Mouse (Mus musculus): ENCODE data around the gene Cdc14b. TPM values are rescaled to one million over a fixed set of nuclear protein-coding genes. Genes with fewer than 3 reads are reported as not detected.

Cdc14b gene
- polyA plus RNA-seq, 1 experiment from 2014 or later: 22.5 TPM

DNA sequence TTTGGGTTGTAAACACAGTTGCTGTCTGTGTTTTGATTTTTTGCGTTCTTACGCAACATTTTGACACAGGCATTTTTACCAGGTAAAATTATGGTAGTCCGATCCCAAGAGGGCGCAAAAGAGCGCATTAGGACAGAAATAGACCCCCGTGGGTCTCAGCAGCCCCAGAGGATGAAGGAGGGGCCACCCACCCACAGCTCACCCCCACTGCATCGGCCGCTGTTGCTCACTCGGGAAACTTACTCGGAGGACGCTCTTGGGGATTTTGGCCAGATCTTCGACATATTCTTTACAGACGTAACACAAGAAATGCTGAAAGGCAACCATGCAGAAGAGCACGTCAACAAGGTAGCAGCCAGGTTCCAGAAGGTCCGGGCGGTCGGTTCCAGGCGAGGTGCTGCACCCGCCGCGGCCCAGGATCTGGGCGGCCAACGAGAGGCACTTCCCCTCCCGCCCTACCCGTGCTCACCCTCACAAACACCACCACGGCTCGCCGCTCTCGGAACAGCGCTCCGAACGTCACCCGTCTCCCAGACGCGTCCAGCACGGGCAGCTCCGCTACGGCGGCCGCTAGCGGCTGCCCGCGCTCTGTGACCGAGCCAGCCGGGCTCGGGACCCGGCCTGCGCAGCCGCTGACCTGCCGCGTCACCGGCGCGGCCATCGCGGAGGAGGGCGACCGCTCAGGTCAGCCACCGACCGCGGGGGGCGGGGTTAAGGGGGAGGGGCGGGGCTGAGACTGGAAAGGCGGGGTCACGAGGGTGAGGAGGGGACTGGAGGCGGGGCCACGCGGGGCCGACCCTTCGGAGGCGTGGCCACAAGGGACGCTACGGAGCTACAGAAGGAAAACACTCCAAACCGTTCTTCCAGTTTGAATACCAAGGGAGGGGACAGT is 37.2 kb upstream of the Cdc14b start, which contains the start of gene Aaed1:
Gene Aaed1, minus strand, starts transcription at position 687 of the 892 bp plus-strand sequence.
- Histone ChIP-seq H3K27ac (ENCODE audit: low read length) (peak within 1 kb of the TSS; percentile 90), H3K4me2 (ENCODE audit: low read depth, low read length) (peak within 1 kb of the TSS; percentile 50), H3K9ac (ENCODE audit: low read depth, low read length) (peak within 1 kb of the TSS; percentile 73), H3K27me3 (replicated peaks; ENCODE audit: control insufficient read depth, insufficient read depth, low read length) (no peaks in the 10 kb centered on the region), H3K4me3 (ENCODE audit: low read length) (peak within 1 kb of the TSS; percentile 68), H3K9me3 (ENCODE audit: control insufficient read depth, low read length) (no peaks in the 10 kb centered on the region), H3K4me1 (ENCODE audit: control insufficient read depth, insufficient read depth, low read length) (peaks cover 23% of the 10 kb centered on the region), H3K36me3 (ENCODE audit: control insufficient read depth, insufficient read depth, low read length) (peaks cover 2% of the 10 kb centered on the region; the same call in 1 of the 2 replicates)
- ATAC-seq: peak; percentile 95
- under 1% methylated on average over 69 of the region's 74 CpGs for WGBS

GRCm38 (mm10) chr13:64311266-64311665 is 36.2 kb upstream of the Cdc14b start:
- H3K4me1 ChIP-seq (ENCODE audit: control insufficient read depth, insufficient read depth, low read length): peaks cover 23% of the 10 kb centered on the region
- no peak overlapping the region for H3K9ac ChIP-seq (ENCODE audit: low read depth, low read length)
- no peaks in the 10 kb centered on the region for H3K9me3 ChIP-seq (ENCODE audit: control insufficient read depth, low read length)
- H3K27ac ChIP-seq (ENCODE audit: low read length): no peak overlapping the region
- H3K27me3 ChIP-seq (replicated peaks; ENCODE audit: control insufficient read depth, insufficient read depth, low read length): no peaks in the 10 kb centered on the region
- no peak for ATAC-seq
- H3K4me2 ChIP-seq (ENCODE audit: low read depth, low read length): peak overlapping the region; percentile 50
- H3K4me3 ChIP-seq (ENCODE audit: low read length): peak overlapping the region; percentile 68
- H3K36me3 ChIP-seq (ENCODE audit: control insufficient read depth, insufficient read depth, low read length): peaks cover 5% of the 10 kb centered on the region; the same call in 1 of the 2 replicates
- 47% methylated on average over 1 of the region's 1 CpGs for WGBS

DNA sequence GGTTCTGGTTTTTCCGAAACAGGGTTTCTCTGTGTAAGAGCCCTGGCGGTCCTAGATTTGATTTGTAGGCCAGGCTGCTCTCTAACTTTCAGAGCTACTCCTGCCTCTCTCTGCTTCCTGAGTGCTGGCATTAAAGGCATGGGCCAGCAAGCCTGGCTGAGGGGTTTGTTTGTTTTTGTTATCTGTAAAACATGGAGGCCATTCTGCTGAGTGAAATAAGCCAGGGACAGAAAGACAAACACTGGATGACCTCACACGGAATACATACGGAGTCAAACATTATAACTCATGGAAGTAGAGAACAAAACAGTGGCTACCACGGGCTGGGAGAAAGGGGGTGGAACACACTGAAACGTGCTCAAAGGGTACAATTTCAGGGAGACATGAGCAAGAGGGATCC is 35.5 kb upstream of the Cdc14b start:
- peaks cover 5% of the 10 kb centered on the region; the same call in 1 of the 2 replicates for H3K36me3 ChIP-seq (ENCODE audit: control insufficient read depth, insufficient read depth, low read length)
- no peaks in the 10 kb centered on the region for H3K9me3 ChIP-seq (ENCODE audit: control insufficient read depth, low read length)
- H3K4me3 ChIP-seq (ENCODE audit: low read length): no peak overlapping the region
- peaks cover 23% of the 10 kb centered on the region for H3K4me1 ChIP-seq (ENCODE audit: control insufficient read depth, insufficient read depth, low read length)
- H3K27me3 ChIP-seq (replicated peaks; ENCODE audit: control insufficient read depth, insufficient read depth, low read length): no peaks in the 10 kb centered on the region
- peak overlapping the region; percentile 20 for H3K4me2 ChIP-seq (ENCODE audit: low read depth, low read length)
- WGBS: 23% methylated on average over 6 of the region's 6 CpGs
- no peak for ATAC-seq
- H3K9ac ChIP-seq (ENCODE audit: low read depth, low read length): peak overlapping the region; percentile 11; the same call in 1 of the 2 replicates
- H3K27ac ChIP-seq (ENCODE audit: low read length): peak overlapping the region; percentile 19; the same call in 1 of the 2 replicates

DNA sequence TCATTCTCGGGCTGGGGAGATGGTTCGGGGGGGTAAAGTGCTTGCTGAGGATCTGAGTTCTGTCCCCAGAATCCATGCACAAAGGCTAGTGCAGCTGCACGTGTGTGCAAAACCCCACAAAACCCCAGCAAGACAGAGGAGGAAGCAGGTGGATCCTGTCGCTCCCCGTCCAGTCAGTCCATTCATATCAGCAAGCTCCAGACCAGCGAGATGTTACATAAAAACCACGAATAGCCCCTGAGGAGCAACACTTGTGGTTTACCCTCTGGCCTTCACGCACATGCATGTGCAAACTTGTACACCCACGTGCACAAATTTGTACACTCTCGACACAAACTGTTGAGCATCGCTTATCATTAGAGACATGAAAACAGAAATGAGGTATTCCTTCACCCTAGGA is 34.8 kb upstream of the Cdc14b start:
- H3K36me3 ChIP-seq (ENCODE audit: control insufficient read depth, insufficient read depth, low read length): peaks cover 5% of the 10 kb centered on the region; the same call in 1 of the 2 replicates
- ATAC-seq: no peak
- no peaks in the 10 kb centered on the region for H3K9me3 ChIP-seq (ENCODE audit: control insufficient read depth, low read length)
- H3K4me1 ChIP-seq (ENCODE audit: control insufficient read depth, insufficient read depth, low read length): peaks cover 23% of the 10 kb centered on the region
- no peak overlapping the region for H3K9ac ChIP-seq (ENCODE audit: low read depth, low read length)
- no peak overlapping the region for H3K4me3 ChIP-seq (ENCODE audit: low read length)
- H3K27ac ChIP-seq (ENCODE audit: low read length): no peak overlapping the region
- no peaks in the 10 kb centered on the region for H3K27me3 ChIP-seq (replicated peaks; ENCODE audit: control insufficient read depth, insufficient read depth, low read length)
- no peak overlapping the region for H3K4me2 ChIP-seq (ENCODE audit: low read depth, low read length)
- 61% methylated on average over 11 of the region's 11 CpGs for whole genome bisulfite sequencing

DNA sequence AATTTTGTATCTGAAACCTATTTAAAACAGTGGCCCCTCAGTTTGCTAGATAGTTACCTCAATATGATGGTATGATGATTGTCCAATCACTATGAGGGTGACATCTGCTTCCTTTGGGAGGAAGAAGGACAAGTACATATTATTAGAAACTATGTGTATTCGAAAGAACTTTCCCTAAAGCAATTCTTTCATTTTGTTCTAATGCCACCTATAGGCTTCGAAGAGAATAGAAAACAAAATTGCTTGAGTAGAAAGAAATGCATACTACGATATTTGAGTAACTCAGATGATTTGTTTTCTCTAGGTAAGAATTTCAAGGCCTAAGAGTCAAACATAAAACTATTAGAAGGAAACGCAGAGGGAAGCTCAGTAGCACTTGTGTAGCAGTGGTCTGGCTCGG is 33.9 kb upstream of the Cdc14b start:
- WGBS: 56% methylated on average over 5 of the region's 5 CpGs
- Histone ChIP-seq H3K9ac (ENCODE audit: low read depth, low read length) (no peak overlapping the region), H3K4me3 (ENCODE audit: low read length) (no peak overlapping the region), H3K27me3 (replicated peaks; ENCODE audit: control insufficient read depth, insufficient read depth, low read length) (no peaks in the 10 kb centered on the region), H3K4me1 (ENCODE audit: control insufficient read depth, insufficient read depth, low read length) (peaks cover 23% of the 10 kb centered on the region), H3K27ac (ENCODE audit: low read length) (no peak overlapping the region), H3K4me2 (ENCODE audit: low read depth, low read length) (no peak overlapping the region), H3K36me3 (ENCODE audit: control insufficient read depth, insufficient read depth, low read length) (peaks cover 9% of the 10 kb centered on the region; the same call in 1 of the 2 replicates), H3K9me3 (ENCODE audit: control insufficient read depth, low read length) (no peaks in the 10 kb centered on the region)
- no peak for ATAC-seq

- WGBS: 92% methylated on average over 5 of the region's 5 CpGs
- Histone ChIP-seq H3K4me1 (ENCODE audit: control insufficient read depth, insufficient read depth, low read length) (peaks cover 20% of the 10 kb centered on the region), H3K4me3 (ENCODE audit: low read length) (no peak overlapping the region), H3K36me3 (ENCODE audit: control insufficient read depth, insufficient read depth, low read length) (peaks cover 9% of the 10 kb centered on the region; the same call in 1 of the 2 replicates), H3K9ac (ENCODE audit: low read depth, low read length) (no peak overlapping the region), H3K27ac (ENCODE audit: low read length) (no peak overlapping the region), H3K9me3 (ENCODE audit: control insufficient read depth, low read length) (no peaks in the 10 kb centered on the region), H3K4me2 (ENCODE audit: low read depth, low read length) (no peak overlapping the region), H3K27me3 (replicated peaks; ENCODE audit: control insufficient read depth, insufficient read depth, low read length) (no peaks in the 10 kb centered on the region)
- no peak for ATAC-seq
Observed at GRCm38 (mm10) chr13:64307508-64307907, 32.4 kb upstream of the Cdc14b start.

GRCm38 (mm10) chr13:64306078-64306477 is 31.0 kb upstream of the Cdc14b start:
- 75% methylated on average over 3 of the region's 3 CpGs for WGBS

DNA sequence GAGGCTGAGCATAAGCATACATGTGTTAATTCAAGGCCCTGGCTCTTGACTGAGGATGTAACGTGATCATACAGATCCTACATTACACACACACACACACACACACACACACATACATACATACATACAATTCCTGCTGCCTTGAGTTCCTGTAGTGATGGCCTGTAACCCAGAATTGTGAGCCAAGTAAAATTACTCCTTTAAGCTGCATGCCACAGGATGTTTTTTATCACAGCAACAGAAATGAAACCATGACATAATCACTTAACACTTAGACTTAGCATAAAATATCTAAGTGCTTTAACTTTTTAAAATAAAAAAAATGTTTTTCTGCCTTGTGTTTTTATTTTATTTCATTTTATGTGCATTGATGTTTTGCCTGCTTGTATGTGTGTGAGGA is 24.0 kb upstream of the Cdc14b start:
- Histone ChIP-seq H3K9ac (ENCODE audit: low read depth, low read length) (no peak overlapping the region), H3K27ac (ENCODE audit: low read length) (no peak overlapping the region), H3K4me2 (ENCODE audit: low read depth, low read length) (no peak overlapping the region), H3K4me3 (ENCODE audit: low read length) (no peak overlapping the region), H3K36me3 (ENCODE audit: control insufficient read depth, insufficient read depth, low read length) (no peaks in the 10 kb centered on the region), H3K9me3 (ENCODE audit: control insufficient read depth, low read length) (no peaks in the 10 kb centered on the region), H3K27me3 (replicated peaks; ENCODE audit: control insufficient read depth, insufficient read depth, low read length) (no peaks in the 10 kb centered on the region), H3K4me1 (ENCODE audit: control insufficient read depth, insufficient read depth, low read length) (no peaks in the 10 kb centered on the region)
- ATAC-seq: no peak
- WGBS: 90% methylated on average over 1 of the region's 1 CpGs

More at GRCm38 (mm10) chr13:64306078-64306477, 31.0 kb upstream of the Cdc14b start:
- Histone ChIP-seq H3K27me3 (replicated peaks; ENCODE audit: control insufficient read depth, insufficient read depth, low read length) (no peaks in the 10 kb centered on the region), H3K9ac (ENCODE audit: low read depth, low read length) (no peak overlapping the region), H3K4me3 (ENCODE audit: low read length) (no peak overlapping the region), H3K4me2 (ENCODE audit: low read depth, low read length) (no peak overlapping the region), H3K36me3 (ENCODE audit: control insufficient read depth, insufficient read depth, low read length) (peaks cover 9% of the 10 kb centered on the region; the same call in 1 of the 2 replicates), H3K27ac (ENCODE audit: low read length) (no peak overlapping the region), H3K4me1 (ENCODE audit: control insufficient read depth, insufficient read depth, low read length) (peaks cover 16% of the 10 kb centered on the region; the same call in 1 of the 2 replicates), H3K9me3 (ENCODE audit: control insufficient read depth, low read length) (no peaks in the 10 kb centered on the region)
- ATAC-seq: 0 out of 2 replicates have a peak, but pooled peaks have one; percentile 32

- WGBS: 34% methylated on average over 4 of the region's 4 CpGs
- Histone ChIP-seq H3K27me3 (replicated peaks; ENCODE audit: control insufficient read depth, insufficient read depth, low read length) (no peaks in the 10 kb centered on the region), H3K9ac (ENCODE audit: low read depth, low read length) (no peak overlapping the region), H3K4me2 (ENCODE audit: low read depth, low read length) (no peak overlapping the region), H3K27ac (ENCODE audit: low read length) (no peak overlapping the region), H3K4me1 (ENCODE audit: control insufficient read depth, insufficient read depth, low read length) (no peaks in the 10 kb centered on the region), H3K9me3 (ENCODE audit: control insufficient read depth, low read length) (0 out of 2 replicates have a peak, but pooled peaks cover 4% of the 10 kb centered on the region), H3K4me3 (ENCODE audit: low read length) (no peak overlapping the region), H3K36me3 (ENCODE audit: control insufficient read depth, insufficient read depth, low read length) (no peaks in the 10 kb centered on the region)
- ATAC-seq: no peak; the same call in 1 of the 2 replicates
Observed at GRCm38 (mm10) chr13:64286791-64287190, 11.7 kb upstream of the Cdc14b start.

All from intestine, embryonic 16.5 days (tissue).